ENCODE assay signal across 8 mouse cellular contexts in genomic region chr3:38484191-38485106, GRCm38 (mm10). TPM values are rescaled to one million over a fixed set of nuclear protein-coding genes. Genes with fewer than 3 reads are reported as not detected.
DNase-seq lines count a peak whose midpoint lies in the region; ATAC-seq lines count a peak whose summit lies in the region.

Ankrd50 (minus strand) TSS chr3:38484844.

- intact Hi-C loops in heart, postnatal 14 days (cut with DNase I): loop anchor here (2.0 to 10.0 kb wide), 6 partner anchors 112 to 360 kb away; no protein-coding TSS in a partner anchor

- WGBS in forebrain, embryonic 14.5 days: under 1% methylated on average over 67 of the region's 81 CpGs
- 0% methylated on average over 67 of the region's 81 CpGs for WGBS in neural tube, embryonic 15.5 days

- peak within 1 kb of the TSS; percentile 86 for H3K4me2 ChIP-seq in forebrain, embryonic 14.5 days (ENCODE audit: low read length)
- H3K4me2 ChIP-seq in neural tube, embryonic 15.5 days: peak within 1 kb of the TSS; percentile 84

- peak within 1 kb of the TSS; percentile 93 for H3K27ac ChIP-seq in forebrain, embryonic 14.5 days (ENCODE audit: low read depth, low read length)
- H3K27ac ChIP-seq in neural tube, embryonic 15.5 days (replicated peaks): peak within 1 kb of the TSS; percentile 92

- peaks cover 23% of the 10 kb centered on the region for H3K4me1 ChIP-seq in forebrain, embryonic 14.5 days (ENCODE audit: control insufficient read depth, insufficient read depth, low read length)
- H3K4me1 ChIP-seq in neural tube, embryonic 15.5 days: peaks cover 37% of the 10 kb centered on the region

- no peaks in the 10 kb centered on the region for H3K9me3 ChIP-seq in forebrain, embryonic 14.5 days (replicated peaks; ENCODE audit: control insufficient read depth, low read length)
- H3K9me3 ChIP-seq in neural tube, embryonic 15.5 days (replicated peaks): no peaks in the 10 kb centered on the region

- DNase-seq in ES-CJ7 (ENCODE audit: low read depth, low spot score): peak; percentile 97
- peak; percentile 99 for DNase-seq in cerebellum, adult 11 months
- DNase-seq in forebrain, embryonic 14.5 days (ENCODE audit: low spot score): peak; percentile 98
- peak; percentile 99 to 100 for DNase-seq in heart, postnatal 14 days
- DNase-seq in layer of hippocampus, adult 11-12 months (ENCODE audit: low spot score): peak; percentile 98
- peak; percentile 98 to 99 for DNase-seq in lung, adult 18-20 months
- peak; percentile 100 for DNase-seq in testis, postnatal 14 days (ENCODE audit: low spot score)

- peak; percentile 95 for ATAC-seq in forebrain, embryonic 14.5 days
- ATAC-seq in neural tube, embryonic 15.5 days (ENCODE audit: low FRiP score): peak; percentile 98

- peak within 1 kb of the TSS; percentile 93 for H3K4me3 ChIP-seq in forebrain, embryonic 14.5 days (ENCODE audit: low read depth, low read length)
- peak within 1 kb of the TSS; percentile 83 for H3K4me3 ChIP-seq in neural tube, embryonic 15.5 days (replicated peaks)

- H3K27me3 ChIP-seq in forebrain, embryonic 14.5 days (replicated peaks; ENCODE audit: control insufficient read depth, insufficient read depth, low read length): no peaks in the 10 kb centered on the region
- no peaks in the 10 kb centered on the region; the same call in 1 of the 2 replicates for H3K27me3 ChIP-seq in neural tube, embryonic 15.5 days (replicated peaks)

- H3K36me3 ChIP-seq in forebrain, embryonic 14.5 days (ENCODE audit: control insufficient read depth, insufficient read depth, low read length): 0 out of 2 replicates have a peak, but pooled peaks cover 5% of the 10 kb centered on the region
- peaks cover 7% of the 10 kb centered on the region; the same call in 1 of the 2 replicates for H3K36me3 ChIP-seq in neural tube, embryonic 15.5 days

- H3K9ac ChIP-seq in forebrain, embryonic 14.5 days (ENCODE audit: low read length): peak within 1 kb of the TSS; percentile 93
- H3K9ac ChIP-seq in neural tube, embryonic 15.5 days (replicated peaks): peak within 1 kb of the TSS; percentile 97

RNA-seq across cellular contexts. Expression of gene Ankrd50, which starts in this region (rescaled TPM):
- polyA plus RNA-seq in forebrain, embryonic 14.5 days (2014; fragmentation: Nextera tagmentation; extraction: Ambion mirVana): 21.2 and 21.8 TPM in 2 replicates
- total RNA-seq in heart, postnatal 14 days (2021): 10 to 100 TPM; 46.6 to 47.3 TPM
- 16.4 and 17.5 TPM in 2 replicates for polyA plus RNA-seq in neural tube, embryonic 15.5 days (2015; fragmentation: Nextera tagmentation; extraction: Ambion mirVana)

Comparison
In these comparisons a context has a peak if more than half of its experiments do, and no peak if none do; other contexts are left out.
1. Peak in every context shown above with its lines: DNase-seq, ATAC-seq, H3K4me3 ChIP-seq and H3K27ac ChIP-seq.